Mouse (Mus musculus): Measurements from ENCODE around the gene Fgfbp3. TPM values are rescaled to one million over a fixed set of nuclear protein-coding genes. Genes with fewer than 3 reads are reported as not detected.
A peak's percentile ranks its signal among the peaks of the same experiment; 100 is the strongest.

The Fgfbp3 gene
- polyA plus RNA-seq, 1 experiment from 2014 or later, result 5.5 TPM

- DNase-seq, result no peak
- no peak overlapping the region for H3K9ac ChIP-seq
- no peak for ATAC-seq (ENCODE audit: insufficient read depth)
- H3K4me3 ChIP-seq (ENCODE audit: low read depth, low read length), result no peak overlapping the region
- no peaks in the 10 kb centered on the region for H3K9me3 ChIP-seq (ENCODE audit: low read depth, low read length)
- H3K4me1 ChIP-seq (ENCODE audit: insufficient read depth), result no peaks in the 10 kb centered on the region
- H3K36me3 ChIP-seq (ENCODE audit: insufficient read depth), result no peaks in the 10 kb centered on the region
- no peak for TF ChIP-seq CTCF (IDR thresholded peaks at IDR 0.05; ENCODE audit: low read depth)
- no peaks in the 10 kb centered on the region for H3K27me3 ChIP-seq (ENCODE audit: insufficient read depth, low read length)
- 78% methylated on average over 4 of the region's 4 CpGs for WGBS
- H3K4me2 ChIP-seq, result no peak overlapping the region
- H3K27ac ChIP-seq (ENCODE audit: low read depth), result no peak overlapping the region
These were observed 16.9 kb upstream of the Fgfbp3 start for GRCm38 (mm10) chr19:36936285-36936684.

GRCm38 (mm10) chr19:36932613-36933012 is 13.2 kb upstream of the Fgfbp3 start:
- H3K4me3 ChIP-seq (ENCODE audit: low read depth, low read length), result no peak overlapping the region
- ATAC-seq (ENCODE audit: insufficient read depth) (no peak), DNase-seq (no peak)
- no peak overlapping the region for H3K4me2 ChIP-seq
- no peak overlapping the region for H3K27ac ChIP-seq (ENCODE audit: low read depth)
- 89% methylated on average over 2 of the region's 2 CpGs for WGBS
- no peaks in the 10 kb centered on the region for H3K27me3 ChIP-seq (ENCODE audit: insufficient read depth, low read length)
- TF ChIP-seq CTCF (IDR thresholded peaks at IDR 0.05; ENCODE audit: low read depth), result no peak
- H3K9me3 ChIP-seq (ENCODE audit: low read depth, low read length), result no peaks in the 10 kb centered on the region
- H3K36me3 ChIP-seq (ENCODE audit: insufficient read depth), result no peaks in the 10 kb centered on the region
- no peak overlapping the region for H3K9ac ChIP-seq
- no peaks in the 10 kb centered on the region; the same call in 1 of the 2 replicates for H3K4me1 ChIP-seq (ENCODE audit: insufficient read depth)

- no peak for ATAC-seq (ENCODE audit: insufficient read depth)
- no peaks in the 10 kb centered on the region for H3K27me3 ChIP-seq (ENCODE audit: insufficient read depth, low read length)
- no peak for TF ChIP-seq CTCF (IDR thresholded peaks at IDR 0.05; ENCODE audit: low read depth)
These were observed 12.7 kb upstream of the Fgfbp3 start for GRCm38 (mm10) chr19:36932097-36932496.

GRCm38 (mm10) chr19:36929816-36930215 is 10.4 kb upstream of the Fgfbp3 start:
- ATAC-seq (ENCODE audit: insufficient read depth) (no peak), DNase-seq (no peak)
- Histone ChIP-seq H3K36me3 (ENCODE audit: insufficient read depth) (no peaks in the 10 kb centered on the region), H3K9ac (no peak overlapping the region), H3K4me3 (ENCODE audit: low read depth, low read length) (no peak overlapping the region), H3K9me3 (ENCODE audit: low read depth, low read length) (no peaks in the 10 kb centered on the region), H3K4me1 (ENCODE audit: insufficient read depth) (no peaks in the 10 kb centered on the region; the same call in 1 of the 2 replicates), H3K4me2 (no peak overlapping the region), H3K27ac (ENCODE audit: low read depth) (no peak overlapping the region), H3K27me3 (ENCODE audit: insufficient read depth, low read length) (no peaks in the 10 kb centered on the region)
- no peak for TF ChIP-seq CTCF (IDR thresholded peaks at IDR 0.05; ENCODE audit: low read depth)

More at GRCm38 (mm10) chr19:36932097-36932496, 12.7 kb upstream of the Fgfbp3 start:
- Histone ChIP-seq H3K27ac (ENCODE audit: low read depth) (no peak overlapping the region), H3K4me1 (ENCODE audit: insufficient read depth) (no peaks in the 10 kb centered on the region; the same call in 1 of the 2 replicates), H3K4me3 (ENCODE audit: low read depth, low read length) (no peak overlapping the region), H3K4me2 (no peak overlapping the region), H3K36me3 (ENCODE audit: insufficient read depth) (no peaks in the 10 kb centered on the region), H3K9me3 (ENCODE audit: low read depth, low read length) (no peaks in the 10 kb centered on the region), H3K9ac (no peak overlapping the region)
- DNase-seq, result no peak

GRCm38 (mm10) chr19:36927800-36928361 is 8.5 kb upstream of the Fgfbp3 start:
- Histone ChIP-seq H3K4me1 (ENCODE audit: insufficient read depth) (no peaks in the 10 kb centered on the region; the same call in 1 of the 2 replicates), H3K9ac (no peak overlapping the region; the same call in 1 of the 2 replicates), H3K27me3 (ENCODE audit: insufficient read depth, low read length) (no peaks in the 10 kb centered on the region), H3K9me3 (ENCODE audit: low read depth, low read length) (no peaks in the 10 kb centered on the region), H3K4me2 (peak overlapping the region; percentile 88), H3K36me3 (ENCODE audit: insufficient read depth) (no peaks in the 10 kb centered on the region), H3K27ac (ENCODE audit: low read depth) (no peak overlapping the region), H3K4me3 (ENCODE audit: low read depth, low read length) (peak overlapping the region; percentile 90; the same call in 1 of the 2 replicates)
- ATAC-seq (ENCODE audit: insufficient read depth) (no peak), DNase-seq (no peak)
- 74% methylated on average over 6 of the region's 6 CpGs for WGBS
- TF ChIP-seq CTCF (IDR thresholded peaks at IDR 0.05; ENCODE audit: low read depth), result no peak

- ATAC-seq (ENCODE audit: insufficient read depth) (no peak), DNase-seq (no peak)
- Histone ChIP-seq H3K27me3 (ENCODE audit: insufficient read depth, low read length) (no peaks in the 10 kb centered on the region), H3K4me1 (ENCODE audit: insufficient read depth) (no peaks in the 10 kb centered on the region; the same call in 1 of the 2 replicates), H3K9ac (peak overlapping the region; percentile 92), H3K4me3 (ENCODE audit: low read depth, low read length) (peak overlapping the region; percentile 90), H3K27ac (ENCODE audit: low read depth) (peak overlapping the region; percentile 94), H3K9me3 (ENCODE audit: low read depth, low read length) (no peaks in the 10 kb centered on the region), H3K36me3 (ENCODE audit: insufficient read depth) (no peaks in the 10 kb centered on the region), H3K4me2 (peak overlapping the region; percentile 88)
- WGBS, result under 1% methylated on average over 26 of the region's 26 CpGs
- no peak for TF ChIP-seq CTCF (IDR thresholded peaks at IDR 0.05; ENCODE audit: low read depth)
These were observed 7.3 kb upstream of the Fgfbp3 start for GRCm38 (mm10) chr19:36926553-36927236.

Measured in lung, embryonic 14.5 days (tissue).